Mouse (Mus musculus) left cerebral cortex, postnatal 10 days (tissue): ENCODE measurements around the gene Hsh2d. TPM values are rescaled to one million over a fixed set of nuclear protein-coding genes. Genes with fewer than 3 reads are reported as not detected.

ENCODE experiments used
- DNase-seq, 2 experiments: peaks; one replicate each; pipeline ENCODE4 v3.0.0; 2021 to 2022; ENCODE audit warnings: low spot score in 2 of 2, mixed read lengths in 1 of 2; ENCODE audit errors: extremely low spot score in 1 of 2
- intact Hi-C: fragments of 180-260 bp; cut with DNase I; formaldehyde crosslinking; loops from one replicate; pipeline ENCODE4 v1.15.1; 2025
- total RNA-seq, 2 experiments: library from RNA; stranded (reverse); gene quantifications; 2 replicates each; pipeline ENCODE4 v1.2.3; 2021

Gene Hsh2d
- total RNA-seq, 2 experiments from 2014 or later: not detected

- peak; percentile 60 to 82 for DNase-seq
- intact Hi-C loops: loop anchor here (5.0 kb wide), 4 partner anchors 45 to 190 kb away; partner anchors contain the start of gene Ap1m1
Observed at GRCm38 (mm10) chr8:72177346-72177925, 12.0 kb upstream of the Hsh2d start.

GRCm38 (mm10) chr8:72183554-72184202 is 5.8 kb upstream of the Hsh2d start:
- intact Hi-C loops: no loop called here
- DNase-seq: no peak

- intact Hi-C loops: no loop called here
Observed at GRCm38 (mm10) chr8:72187793-72188331, 1.6 kb upstream of the Hsh2d start.

GRCm38 (mm10) chr8:72190215-72190539 is 739 bp downstream of the Hsh2d start:
- DNase-seq: no peak
- intact Hi-C loops: no loop called here

More at GRCm38 (mm10) chr8:72187793-72188331, 1.6 kb upstream of the Hsh2d start:
- no peak for DNase-seq

GRCm38 (mm10) chr8:72192065-72192464 is 2.6 kb downstream of the Hsh2d start:
- intact Hi-C loops: no loop called here

GRCm38 (mm10) chr8:72197997-72198396 is 8.6 kb downstream of the Hsh2d start:
- intact Hi-C loops: no loop called here
- no peak for DNase-seq

More at GRCm38 (mm10) chr8:72192065-72192464, 2.6 kb downstream of the Hsh2d start:
- DNase-seq: no peak

- no peak for DNase-seq
- intact Hi-C loops: no loop called here
Observed at GRCm38 (mm10) chr8:72208582-72208981, 19.1 kb downstream of the Hsh2d start.

GRCm38 (mm10) chr8:72210222-72210621 is 20.8 kb downstream of the Hsh2d start:
- intact Hi-C loops: no loop called here
- DNase-seq: no peak

- no peak for DNase-seq
- intact Hi-C loops: no loop called here
Observed at GRCm38 (mm10) chr8:72210710-72211109, 21.3 kb downstream of the Hsh2d start.

- DNase-seq: no peak
- intact Hi-C loops: no loop called here
Observed at GRCm38 (mm10) chr8:72211846-72212245, 22.4 kb downstream of the Hsh2d start.

GRCm38 (mm10) chr8:72212751-72213150 is 23.3 kb downstream of the Hsh2d start, which contains the start of gene Cib3:
Gene Cib3, minus strand, starts transcription at chr8:72212837.
- intact Hi-C loops: no loop called here
- no peak for DNase-seq

- intact Hi-C loops: no loop called here
- DNase-seq: no peak
Observed at GRCm38 (mm10) chr8:72213536-72213935, 24.1 kb downstream of the Hsh2d start, which contains the start of gene Gm11034. Gene Gm11034, minus strand, starts transcription at chr8:72213636.

- no peak for DNase-seq
- intact Hi-C loops: no loop called here
Observed at GRCm38 (mm10) chr8:72215060-72215459, 25.6 kb downstream of the Hsh2d start.

- DNase-seq: no peak
- intact Hi-C loops: no loop called here
Observed at GRCm38 (mm10) chr8:72215871-72216270, 26.4 kb downstream of the Hsh2d start.

- no peak for DNase-seq
- intact Hi-C loops: no loop called here
Observed at GRCm38 (mm10) chr8:72218781-72219540, 29.5 kb downstream of the Hsh2d start.

GRCm38 (mm10) chr8:72219541-72220363 is 30.3 kb downstream of the Hsh2d start, which contains the start of gene Fam32a:
Gene Fam32a, plus strand, starts transcription at chr8:72219730.
- peak; percentile 91 to 94 for DNase-seq
- intact Hi-C loops: loop anchor here (5.0 kb wide), 1 partner anchor 42 kb away; no protein-coding TSS in a partner anchor

GRCm38 (mm10) chr8:72220758-72221157 is 31.3 kb downstream of the Hsh2d start:
- no peak for DNase-seq
- intact Hi-C loops: loop anchor here (5.0 kb wide), 1 partner anchor 43 kb away; no protein-coding TSS in a partner anchor

GRCm38 (mm10) chr8:72222656-72223055 is 33.2 kb downstream of the Hsh2d start:
- peak in 1 of 2 experiments; percentile 42 for DNase-seq
- intact Hi-C loops: loop anchor here (5.0 kb wide), 1 partner anchor 45 kb away; no protein-coding TSS in a partner anchor
